Mouse (Mus musculus) stomach, embryonic 16.5 days (tissue): ENCODE results near the gene Tlcd1. TPM values are rescaled to one million over a fixed set of nuclear protein-coding genes. Genes with fewer than 3 reads are reported as not detected.

Source experiments
- ATAC-seq: fragments of 200-750 bp; cut with Nextera tagmentation; 2 replicates; pipeline ENCODE4 v1.8.0; 2017; ENCODE audit warnings: moderate number of reproducible peaks, moderate TSS enrichment; ENCODE audit not compliant: insufficient read depth, low FRiP score
- H3K27ac ChIP-seq: fragments of 300-500 bp; sonication (generic); 2 replicates; pipeline ENCODE4 v1.5.1; 2014; ENCODE audit warnings: low read length
- H3K27me3 ChIP-seq: fragments of 300-500 bp; sonication (generic); 2 replicates; pipeline ENCODE4 v1.6.1; 2014; ENCODE audit warnings: low read length, control low read depth, mixed read lengths; ENCODE audit not compliant: control insufficient read depth, insufficient read depth
- H3K36me3 ChIP-seq: fragments of 300-500 bp; sonication (generic); 2 replicates; pipeline ENCODE4 v1.6.1; 2014; ENCODE audit warnings: low read length; ENCODE audit not compliant: control insufficient read depth, insufficient read depth
- H3K4me1 ChIP-seq: fragments of 300-500 bp; sonication (generic); 2 replicates; pipeline ENCODE4 v1.6.1; 2014; ENCODE audit warnings: low read length, control low read depth, mixed read lengths; ENCODE audit not compliant: control insufficient read depth, insufficient read depth
- H3K4me2 ChIP-seq: fragments of 300-500 bp; sonication (generic); 2 replicates; pipeline ENCODE4 v1.6.1; 2014; ENCODE audit warnings: low read depth, low read length, mixed read lengths
- H3K4me3 ChIP-seq: fragments of 300-500 bp; sonication (generic); replicated peaks from 2 replicates; pipeline ENCODE4 v1.5.1; 2014; ENCODE audit warnings: mild to moderate bottlenecking, low read length
- H3K9ac ChIP-seq: fragments of 300-500 bp; sonication (generic); 2 replicates; pipeline ENCODE4 v1.6.1; 2014; ENCODE audit warnings: low read length
- H3K9me3 ChIP-seq: fragments of 300-500 bp; sonication (generic); replicated peaks from 2 replicates; pipeline ENCODE4 v1.6.1; 2016; ENCODE audit warnings: low read length, control low read depth; ENCODE audit not compliant: control insufficient read depth
- WGBS: fragments of 180-500 bp; shearing (Covaris S2); extraction: QIAGEN DNeasy Blood & Tissue Kit; methylation state at CpG from one replicate; pipeline ENCODE4 v1.1.7; 2014; 5-methylcytosine and 5-hydroxymethylcytosine counted together
- polyA plus RNA-seq: library from polyadenylated mRNA; unstranded; fragments of >200 nt; fragmentation: Nextera tagmentation; extraction: Ambion mirVana; gene quantifications from 2 replicates; pipeline ENCODE4 v1.2.1, GENCODE M21; 2015

Tlcd1 gene
- polyA plus RNA-seq, 1 experiment from 2014 or later = 32.5 TPM

DNA sequence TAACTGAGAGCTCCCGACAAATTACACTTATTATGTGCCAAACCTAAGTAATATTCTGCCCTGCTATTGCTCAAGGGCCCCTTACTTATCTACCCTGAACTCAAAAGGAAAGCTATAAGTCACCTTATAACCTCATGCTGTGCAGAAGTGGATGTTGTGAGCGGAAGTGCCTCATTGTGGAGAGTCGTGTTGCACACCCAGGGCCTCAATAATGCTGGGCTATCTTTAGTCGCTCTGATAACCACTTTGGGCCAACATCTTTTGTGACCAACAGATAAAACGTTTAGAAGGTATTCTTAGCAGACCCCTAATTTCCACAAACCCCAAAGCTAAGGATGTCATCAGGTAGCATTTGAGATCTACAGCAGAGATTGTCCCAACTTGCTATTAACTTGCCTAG is 35.8 kb upstream of the Tlcd1 start:
- no peak overlapping the region for H3K4me3 ChIP-seq
- H3K4me1 ChIP-seq = no peaks in the 10 kb centered on the region
- no peak for ATAC-seq
- H3K4me2 ChIP-seq = no peak overlapping the region
- no peaks in the 10 kb centered on the region for H3K36me3 ChIP-seq
- H3K27ac ChIP-seq = no peak overlapping the region
- H3K9ac ChIP-seq = no peak overlapping the region
- no peaks in the 10 kb centered on the region for H3K27me3 ChIP-seq
- no peaks in the 10 kb centered on the region for H3K9me3 ChIP-seq
- WGBS = 70% methylated on average over 5 of the region's 5 CpGs

DNA sequence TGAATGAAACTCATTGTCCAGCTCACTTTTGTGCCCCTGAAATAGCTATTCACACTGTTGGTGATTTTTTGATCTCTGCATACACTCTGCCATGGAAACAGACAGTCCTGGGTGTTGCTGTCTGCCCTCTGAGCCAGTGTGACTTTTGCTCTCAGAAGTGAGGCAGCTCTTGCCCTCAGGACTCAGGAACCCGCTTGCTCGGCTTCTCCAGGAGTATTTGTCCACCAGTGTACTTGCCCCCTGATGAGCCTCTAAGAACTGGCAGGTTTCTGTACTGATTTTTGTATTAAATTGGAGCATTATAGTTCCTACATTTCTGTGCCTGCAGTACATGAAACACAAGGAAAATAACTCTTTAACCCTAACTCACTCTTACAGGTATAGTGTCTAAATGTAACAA is 33.0 kb upstream of the Tlcd1 start:
- WGBS = 86% methylated on average over 2 of the region's 2 CpGs
- Histone ChIP-seq H3K9ac (no peak overlapping the region), H3K36me3 (no peaks in the 10 kb centered on the region), H3K27ac (no peak overlapping the region), H3K4me3 (no peak overlapping the region), H3K9me3 (no peaks in the 10 kb centered on the region), H3K4me1 (no peaks in the 10 kb centered on the region), H3K27me3 (no peaks in the 10 kb centered on the region), H3K4me2 (no peak overlapping the region)
- no peak for ATAC-seq

DNA sequence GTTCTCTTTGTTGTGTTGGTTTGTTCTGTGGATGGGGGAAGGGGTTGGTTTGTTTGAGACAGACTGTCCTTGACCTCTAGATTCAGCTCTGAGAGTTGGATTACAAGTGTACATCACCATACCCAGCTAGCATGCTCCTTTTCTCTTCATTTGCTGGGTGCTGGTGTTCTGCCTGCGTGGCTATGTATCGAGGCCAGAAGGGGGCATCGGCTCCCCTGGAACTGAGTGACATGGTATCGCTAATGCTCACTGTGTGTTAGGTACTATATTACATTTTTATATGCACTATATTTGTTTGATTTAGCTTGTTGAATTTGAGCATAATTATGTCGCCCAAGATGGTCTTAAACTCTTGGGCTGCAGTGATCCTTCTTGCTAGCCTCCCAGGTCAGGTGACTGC is 30.3 kb upstream of the Tlcd1 start:
- Histone ChIP-seq H3K9me3 (no peaks in the 10 kb centered on the region), H3K4me2 (no peak overlapping the region), H3K36me3 (no peaks in the 10 kb centered on the region), H3K27ac (peak overlapping the region; percentile 73), H3K4me3 (no peak overlapping the region), H3K4me1 (no peaks in the 10 kb centered on the region), H3K9ac (peak overlapping the region; percentile 13; the same call in 1 of the 2 replicates), H3K27me3 (no peaks in the 10 kb centered on the region)
- ATAC-seq = no peak
- 79% methylated on average over 5 of the region's 5 CpGs for WGBS

DNA sequence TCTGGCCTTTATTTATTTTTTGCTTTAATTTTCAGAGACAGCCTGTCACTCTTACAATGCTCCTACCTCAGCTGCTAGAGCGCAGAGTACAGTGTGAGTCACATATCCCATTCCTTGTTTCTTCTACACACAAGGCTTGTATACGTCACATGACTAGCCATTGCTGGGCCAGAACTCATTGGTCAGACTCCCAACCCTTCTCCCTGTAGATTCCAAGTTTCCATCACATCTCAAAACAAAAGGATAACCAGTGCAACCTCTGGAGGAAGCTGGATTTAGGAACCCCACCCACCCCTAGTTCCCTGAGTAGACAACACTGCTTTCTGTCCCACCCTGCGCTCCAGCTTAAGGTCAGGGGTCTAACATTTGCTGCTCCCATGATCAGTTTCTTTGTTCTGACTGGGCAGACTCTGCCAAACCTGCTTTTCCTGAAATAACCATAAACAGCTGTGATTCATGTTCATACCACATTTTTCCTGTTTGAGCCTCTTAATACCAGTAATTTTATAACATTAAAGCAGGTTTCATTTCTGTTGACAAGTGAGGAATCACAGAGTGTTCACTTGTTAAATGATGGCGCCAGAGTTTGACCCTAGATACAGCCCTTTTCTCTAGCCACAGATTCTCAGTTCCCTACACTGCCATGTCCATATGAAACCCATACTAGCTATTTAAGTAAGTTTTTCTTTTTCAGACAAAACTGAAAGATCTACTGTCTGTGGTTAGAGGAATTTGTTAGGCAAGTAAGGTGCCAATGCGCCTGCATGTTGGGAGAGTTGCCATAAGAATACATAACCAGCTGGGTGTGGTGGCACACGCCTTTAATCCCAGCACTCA is 29.6 kb upstream of the Tlcd1 start:
- peaks cover 1% of the 10 kb centered on the region; the same call in 1 of the 2 replicates for H3K4me1 ChIP-seq
- 76% methylated on average over 6 of the region's 6 CpGs for WGBS
- H3K27me3 ChIP-seq = no peaks in the 10 kb centered on the region
- ATAC-seq = peak; percentile 47; the same call in 1 of the 2 replicates
- H3K4me2 ChIP-seq = no peak overlapping the region
- peak overlapping the region; percentile 73 for H3K27ac ChIP-seq
- no peaks in the 10 kb centered on the region for H3K36me3 ChIP-seq
- H3K9me3 ChIP-seq = no peaks in the 10 kb centered on the region
- no peak overlapping the region for H3K4me3 ChIP-seq
- H3K9ac ChIP-seq = no peak overlapping the region

DNA sequence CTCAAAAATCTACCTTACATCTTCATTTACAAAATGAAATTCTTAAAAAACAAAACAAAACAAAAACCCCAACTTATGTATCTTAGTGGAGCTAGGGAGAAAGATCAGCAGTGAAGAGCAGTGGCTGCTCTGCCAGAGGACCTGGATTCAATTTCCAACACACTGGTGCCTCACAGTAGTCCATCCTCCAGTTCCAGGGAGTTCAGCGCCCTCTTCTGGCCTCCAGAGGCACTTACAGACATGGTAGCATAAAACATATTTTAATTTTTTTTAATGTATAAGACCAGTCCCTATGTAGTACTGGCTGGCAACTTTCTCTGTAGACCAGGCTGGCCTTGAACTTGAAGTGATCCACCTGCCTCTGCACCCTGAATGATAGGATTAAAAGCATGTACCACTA is 25.4 kb upstream of the Tlcd1 start:
- no peak overlapping the region for H3K27ac ChIP-seq
- 41% methylated on average over 1 of the region's 1 CpGs for WGBS
- peaks cover 17% of the 10 kb centered on the region for H3K4me1 ChIP-seq
- H3K4me3 ChIP-seq = no peak overlapping the region
- H3K27me3 ChIP-seq = no peaks in the 10 kb centered on the region
- no peak for ATAC-seq
- H3K36me3 ChIP-seq = no peaks in the 10 kb centered on the region
- H3K9ac ChIP-seq = no peak overlapping the region
- H3K4me2 ChIP-seq = no peak overlapping the region
- no peaks in the 10 kb centered on the region for H3K9me3 ChIP-seq

DNA sequence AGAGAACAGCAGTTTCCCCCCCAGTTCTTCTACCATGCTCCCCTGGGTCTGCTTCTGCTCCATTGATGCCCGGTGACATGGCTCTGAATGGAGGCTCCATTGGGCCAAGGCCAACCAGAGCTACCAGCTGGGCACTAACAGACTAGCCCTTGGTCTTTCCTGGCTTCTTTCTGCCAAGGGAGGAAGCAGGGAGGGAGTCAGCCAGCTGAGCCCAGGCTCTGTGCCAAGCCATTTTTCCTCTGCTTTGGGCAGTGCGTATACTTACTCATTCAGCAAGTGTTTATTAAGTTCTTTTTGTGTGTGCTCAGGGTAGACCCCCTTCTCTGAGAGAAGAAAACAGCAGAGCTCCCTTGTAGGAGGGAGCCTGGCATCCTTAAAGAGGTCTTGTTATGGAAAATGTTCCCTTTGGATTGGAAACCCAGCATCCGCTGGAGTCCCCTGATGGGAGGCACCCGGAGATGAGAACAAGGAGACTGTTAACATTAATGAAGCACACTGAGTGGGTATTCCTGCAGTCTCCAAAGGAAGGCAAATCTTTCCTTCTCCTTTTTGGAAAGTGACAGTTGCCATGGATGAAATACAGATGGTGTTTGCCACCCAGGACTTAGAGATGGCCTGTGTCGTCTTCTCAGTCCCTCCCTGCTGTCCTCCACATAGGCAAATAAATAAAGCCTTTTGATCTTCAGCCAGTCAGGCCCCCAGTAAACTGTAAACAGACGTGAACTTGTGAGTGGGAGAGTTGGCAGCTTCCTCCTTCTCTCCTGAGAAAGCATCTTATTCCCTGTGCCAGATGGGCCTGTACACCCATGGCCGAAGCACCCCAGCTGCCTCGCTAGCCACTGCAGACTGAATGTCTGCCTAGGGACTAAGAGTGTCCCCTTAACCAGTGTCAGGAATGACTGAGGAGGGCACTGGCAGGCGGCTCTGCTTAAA is 23.9 kb upstream of the Tlcd1 start:
- peak; percentile 56 for ATAC-seq
- no peak overlapping the region for H3K4me3 ChIP-seq
- no peaks in the 10 kb centered on the region for H3K9me3 ChIP-seq
- H3K9ac ChIP-seq = no peak overlapping the region; the same call in 1 of the 2 replicates
- H3K36me3 ChIP-seq = no peaks in the 10 kb centered on the region
- H3K27ac ChIP-seq = peak overlapping the region; percentile 57
- no peak overlapping the region for H3K4me2 ChIP-seq
- peaks cover 17% of the 10 kb centered on the region for H3K4me1 ChIP-seq
- no peaks in the 10 kb centered on the region for H3K27me3 ChIP-seq
- 52% methylated on average over 9 of the region's 9 CpGs for WGBS

DNA sequence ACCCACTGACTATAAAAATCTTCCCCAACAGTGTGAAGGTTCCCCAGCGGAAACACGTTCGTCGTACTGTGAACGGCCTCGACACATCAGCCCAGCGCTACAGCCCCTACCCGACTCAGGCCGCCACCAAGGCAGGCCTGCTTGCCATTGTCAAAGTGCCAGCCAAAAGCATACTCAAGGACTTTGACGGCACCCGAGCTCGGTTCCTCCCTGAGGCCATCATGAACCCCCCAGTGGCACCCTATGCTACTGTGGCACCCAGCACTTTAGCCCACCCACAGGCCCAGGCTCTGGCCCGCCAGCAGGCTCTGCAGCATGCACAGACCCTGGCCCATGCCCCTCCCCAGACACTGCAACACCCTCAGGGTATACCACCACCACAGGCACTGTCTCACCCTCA is 22.7 kb upstream of the Tlcd1 start:
- H3K9me3 ChIP-seq = no peaks in the 10 kb centered on the region
- H3K4me3 ChIP-seq = no peak overlapping the region
- WGBS = 84% methylated on average over 13 of the region's 13 CpGs
- no peak for ATAC-seq
- no peaks in the 10 kb centered on the region for H3K27me3 ChIP-seq
- H3K9ac ChIP-seq = no peak overlapping the region
- H3K4me2 ChIP-seq = no peak overlapping the region
- peaks cover 17% of the 10 kb centered on the region for H3K4me1 ChIP-seq
- H3K36me3 ChIP-seq = no peaks in the 10 kb centered on the region
- H3K27ac ChIP-seq = peak overlapping the region; percentile 57; the same call in 1 of the 2 replicates

DNA sequence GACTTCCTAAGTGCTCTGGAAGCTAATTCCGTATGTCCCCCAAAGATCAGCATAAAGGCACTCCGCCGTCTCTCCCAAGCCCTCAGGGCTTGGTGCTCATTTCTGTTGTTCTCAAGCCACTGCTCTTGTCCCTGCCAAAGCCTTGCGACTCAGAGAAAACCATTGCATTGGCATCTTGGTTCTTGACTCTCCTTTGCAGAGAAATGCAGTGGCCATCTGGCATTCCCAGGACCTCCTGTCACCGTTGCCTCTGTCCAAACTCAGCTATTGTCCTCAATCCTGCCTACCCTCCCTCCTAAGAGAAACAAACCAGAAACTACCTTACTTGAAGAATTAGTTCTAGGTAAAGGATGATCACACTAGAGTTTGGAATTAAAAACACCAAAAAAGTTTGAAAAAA is 20.8 kb upstream of the Tlcd1 start:
- WGBS = 83% methylated on average over 5 of the region's 5 CpGs
- Histone ChIP-seq H3K27me3 (no peaks in the 10 kb centered on the region), H3K9ac (no peak overlapping the region), H3K9me3 (no peaks in the 10 kb centered on the region), H3K4me1 (peaks cover 20% of the 10 kb centered on the region), H3K27ac (no peak overlapping the region), H3K36me3 (peaks cover 7% of the 10 kb centered on the region), H3K4me2 (no peak overlapping the region), H3K4me3 (no peak overlapping the region)
- ATAC-seq = no peak

DNA sequence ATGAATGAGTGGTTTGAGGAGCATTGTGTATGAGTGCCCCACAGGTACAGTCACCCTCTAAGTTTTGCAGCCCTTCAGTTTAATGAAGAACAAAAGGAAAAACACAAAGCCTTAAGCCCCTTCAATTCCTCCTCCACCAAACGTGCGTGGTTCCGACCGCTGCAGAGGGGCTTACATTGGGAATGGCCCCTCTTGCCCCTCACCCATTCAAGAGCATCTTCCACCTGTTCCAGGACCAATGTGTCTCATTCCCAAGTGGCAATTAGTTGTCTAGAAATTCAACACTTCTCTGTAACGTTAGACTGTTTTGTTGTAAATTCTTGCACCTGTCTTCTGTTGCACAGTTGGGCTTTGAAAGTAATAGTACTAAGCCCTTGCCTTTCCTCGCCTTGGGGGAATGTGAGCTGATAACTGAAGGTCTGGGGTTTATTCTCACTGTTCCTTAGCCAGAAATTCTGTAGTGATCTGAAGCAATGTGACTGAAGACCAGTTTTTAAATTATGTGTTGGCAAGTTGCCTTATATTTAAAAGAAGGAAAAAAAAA is 20.3 kb upstream of the Tlcd1 start:
- no peak overlapping the region for H3K27ac ChIP-seq
- H3K9ac ChIP-seq = no peak overlapping the region
- no peak overlapping the region for H3K4me3 ChIP-seq
- H3K4me2 ChIP-seq = no peak overlapping the region
- no peaks in the 10 kb centered on the region for H3K9me3 ChIP-seq
- WGBS = 73% methylated on average over 6 of the region's 6 CpGs
- H3K36me3 ChIP-seq = peaks cover 13% of the 10 kb centered on the region
- no peak for ATAC-seq
- H3K4me1 ChIP-seq = peaks cover 20% of the 10 kb centered on the region
- no peaks in the 10 kb centered on the region for H3K27me3 ChIP-seq
